Mouse (Mus musculus): ENCODE measurements at regions not wholly inside any gene's neighbourhood (a gene's known extent, or its start where the extent isn't known, plus 50 kb on each side); places are given as distances from the start of the nearest gene placed in this dataset.
A peak's percentile ranks its signal among the peaks of the same experiment; 100 is the strongest.

DNA sequence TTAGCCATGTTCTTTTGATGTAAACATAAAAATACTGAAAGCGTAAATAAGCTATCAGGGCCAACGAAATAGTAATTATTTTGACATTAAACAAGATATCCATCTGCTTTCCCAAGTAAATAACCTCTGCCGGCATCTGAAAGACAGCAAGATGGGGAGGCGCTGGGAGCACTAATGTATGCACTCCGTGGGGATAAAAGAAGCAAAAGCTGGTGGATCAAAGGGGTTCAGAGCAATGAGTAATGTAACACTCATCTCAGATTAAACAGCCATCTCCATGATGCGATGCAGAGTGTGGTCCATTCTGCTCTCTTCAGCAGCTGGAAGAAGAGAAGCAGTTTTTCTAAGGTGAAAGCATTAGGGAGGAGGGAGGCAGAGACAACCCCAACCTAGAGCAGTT lies 128.5 kb upstream of the Atp5g3 start:
- Histone ChIP-seq H3K4me2 (ENCODE audit: low read depth, low read length) (no peak overlapping the region), H3K4me3 (ENCODE audit: low read depth, low read length) (no peak overlapping the region), H3K27me3 (ENCODE audit: control insufficient read depth, insufficient read depth, low read length) (no peaks in the 10 kb centered on the region), H3K4me1 (ENCODE audit: control insufficient read depth, insufficient read depth) (no peaks in the 10 kb centered on the region), H3K36me3 (replicated peaks; ENCODE audit: control insufficient read depth, insufficient read depth, low read length) (no peaks in the 10 kb centered on the region), H3K9ac (replicated peaks; ENCODE audit: low read depth, low read length) (no peak overlapping the region), H3K9me3 (replicated peaks; ENCODE audit: control insufficient read depth, low read length) (no peaks in the 10 kb centered on the region), H3K27ac (ENCODE audit: low read depth) (no peak overlapping the region)
- WGBS = 64% methylated on average over 6 of the region's 6 CpGs
- TF ChIP-seq EP300 (IDR thresholded peaks at IDR 0.05; ENCODE audit: low read depth) (no peak), CTCF (IDR thresholded peaks at IDR 0.05; ENCODE audit: low read depth) (no peak)
- DNase-seq (ENCODE audit: low spot score) (no peak), ATAC-seq (ENCODE audit: insufficient read depth, low read depth) (no peak)

DNA sequence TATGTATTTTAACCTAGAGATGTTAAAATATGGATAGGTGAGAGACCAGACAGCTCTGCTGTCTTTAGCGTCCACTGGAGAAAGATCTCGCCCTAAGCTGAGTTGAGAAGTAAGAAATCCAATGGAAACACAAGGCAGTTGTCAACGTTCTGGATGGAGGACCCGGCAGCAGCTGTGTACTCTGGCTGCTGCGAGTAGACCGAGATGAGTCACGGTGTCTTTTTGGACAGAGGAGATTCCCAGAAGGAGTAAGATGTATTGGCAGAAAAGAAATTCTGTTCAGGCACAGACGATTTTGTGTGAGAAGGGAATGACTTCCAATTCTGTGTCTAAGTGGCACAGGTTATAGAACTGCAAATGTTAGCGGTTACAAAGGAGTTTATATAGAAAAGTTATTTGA lies 124.9 kb upstream of the Atp5g3 start:
- Histone ChIP-seq H3K36me3 (replicated peaks; ENCODE audit: control insufficient read depth, insufficient read depth, low read length) (no peaks in the 10 kb centered on the region), H3K4me1 (ENCODE audit: control insufficient read depth, insufficient read depth) (no peaks in the 10 kb centered on the region), H3K4me2 (ENCODE audit: low read depth, low read length) (no peak overlapping the region), H3K27me3 (ENCODE audit: control insufficient read depth, insufficient read depth, low read length) (no peaks in the 10 kb centered on the region), H3K27ac (ENCODE audit: low read depth) (no peak overlapping the region), H3K9me3 (replicated peaks; ENCODE audit: control insufficient read depth, low read length) (no peaks in the 10 kb centered on the region), H3K9ac (replicated peaks; ENCODE audit: low read depth, low read length) (no peak overlapping the region), H3K4me3 (ENCODE audit: low read depth, low read length) (no peak overlapping the region)
- WGBS = 88% methylated on average over 9 of the region's 9 CpGs
- DNase-seq (ENCODE audit: low spot score) (no peak), ATAC-seq (ENCODE audit: insufficient read depth, low read depth) (no peak)
- TF ChIP-seq EP300 (IDR thresholded peaks at IDR 0.05; ENCODE audit: low read depth) (no peak), CTCF (IDR thresholded peaks at IDR 0.05; ENCODE audit: low read depth) (no peak)

DNA sequence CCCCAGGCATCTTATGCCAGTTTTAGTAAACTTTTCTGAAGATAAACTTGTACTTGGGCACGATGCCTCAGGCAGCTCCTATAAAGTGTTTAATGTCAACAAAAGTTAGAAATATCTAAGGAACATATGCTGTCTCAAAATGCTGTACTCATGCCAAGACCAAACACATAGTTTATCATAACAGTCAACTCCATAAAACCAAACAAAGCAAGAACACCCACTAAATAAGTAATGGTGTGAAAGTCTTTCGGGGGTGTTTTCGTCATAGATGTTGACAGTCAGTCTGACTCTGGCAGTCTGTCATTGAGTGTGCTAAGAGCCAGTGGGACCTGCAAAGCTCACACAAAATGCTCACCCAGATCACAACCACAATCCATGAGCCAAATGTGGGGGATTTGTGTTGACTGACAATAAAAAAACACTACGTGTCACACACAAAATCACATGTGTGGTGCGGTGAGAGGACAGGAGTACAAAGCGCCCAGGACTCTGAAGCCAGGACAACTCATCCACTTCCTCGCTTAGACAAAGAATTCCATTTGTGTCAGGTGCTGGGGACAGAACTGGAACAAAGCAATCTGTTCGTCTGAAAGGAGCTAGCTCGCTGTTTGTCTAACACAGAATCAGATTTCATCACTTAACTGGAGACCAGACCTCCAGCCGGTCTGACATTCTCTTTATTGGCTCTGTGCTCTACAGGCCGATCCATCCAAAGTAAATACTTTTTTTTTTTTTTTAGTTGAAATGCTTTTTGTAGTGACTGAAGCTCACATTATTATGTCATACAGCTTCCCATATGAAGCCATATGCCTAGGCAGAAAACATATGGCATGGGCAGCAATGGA lies 121.3 kb upstream of the Atp5g3 start:
- ATAC-seq (ENCODE audit: insufficient read depth, low read depth) = no peak
- no peak for TF ChIP-seq EP300 (IDR thresholded peaks at IDR 0.05; ENCODE audit: low read depth)
- TF ChIP-seq CTCF (IDR thresholded peaks at IDR 0.05; ENCODE audit: low read depth) = no peak
- Histone ChIP-seq H3K27ac (ENCODE audit: low read depth) (no peak overlapping the region), H3K4me3 (ENCODE audit: low read depth, low read length) (no peak overlapping the region), H3K4me2 (ENCODE audit: low read depth, low read length) (no peak overlapping the region), H3K4me1 (ENCODE audit: control insufficient read depth, insufficient read depth) (no peaks in the 10 kb centered on the region), H3K9me3 (replicated peaks; ENCODE audit: control insufficient read depth, low read length) (no peaks in the 10 kb centered on the region), H3K9ac (replicated peaks; ENCODE audit: low read depth, low read length) (no peak overlapping the region), H3K36me3 (replicated peaks; ENCODE audit: control insufficient read depth, insufficient read depth, low read length) (no peaks in the 10 kb centered on the region), H3K27me3 (ENCODE audit: control insufficient read depth, insufficient read depth, low read length) (no peaks in the 10 kb centered on the region)
- DNase-seq (ENCODE audit: low spot score) = no peak
- WGBS = 64% methylated on average over 11 of the region's 11 CpGs

DNA sequence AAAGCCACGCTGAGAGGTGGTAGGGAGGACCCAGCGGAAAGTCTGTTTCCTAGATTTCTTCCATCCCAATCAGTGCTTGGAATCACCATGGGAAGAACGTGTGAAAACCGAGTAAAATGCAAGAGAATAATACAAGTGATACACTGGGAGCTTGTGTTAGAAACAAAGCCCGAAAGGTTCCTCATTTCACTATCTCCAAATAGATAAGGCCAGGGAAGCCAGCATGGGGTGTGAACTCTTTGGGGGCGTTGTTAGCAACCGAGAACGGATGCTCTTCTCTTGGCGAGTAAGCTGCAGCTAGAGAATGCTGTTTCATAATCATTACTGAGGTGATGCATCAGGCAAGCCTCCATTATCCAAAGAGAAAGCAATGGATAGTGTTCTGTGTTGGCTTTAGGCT lies 118.8 kb upstream of the Atp5g3 start:
- H3K4me3 ChIP-seq (ENCODE audit: low read depth, low read length) = no peak overlapping the region
- no peak overlapping the region for H3K9ac ChIP-seq (replicated peaks; ENCODE audit: low read depth, low read length)
- DNase-seq (ENCODE audit: low spot score) = no peak

DNA sequence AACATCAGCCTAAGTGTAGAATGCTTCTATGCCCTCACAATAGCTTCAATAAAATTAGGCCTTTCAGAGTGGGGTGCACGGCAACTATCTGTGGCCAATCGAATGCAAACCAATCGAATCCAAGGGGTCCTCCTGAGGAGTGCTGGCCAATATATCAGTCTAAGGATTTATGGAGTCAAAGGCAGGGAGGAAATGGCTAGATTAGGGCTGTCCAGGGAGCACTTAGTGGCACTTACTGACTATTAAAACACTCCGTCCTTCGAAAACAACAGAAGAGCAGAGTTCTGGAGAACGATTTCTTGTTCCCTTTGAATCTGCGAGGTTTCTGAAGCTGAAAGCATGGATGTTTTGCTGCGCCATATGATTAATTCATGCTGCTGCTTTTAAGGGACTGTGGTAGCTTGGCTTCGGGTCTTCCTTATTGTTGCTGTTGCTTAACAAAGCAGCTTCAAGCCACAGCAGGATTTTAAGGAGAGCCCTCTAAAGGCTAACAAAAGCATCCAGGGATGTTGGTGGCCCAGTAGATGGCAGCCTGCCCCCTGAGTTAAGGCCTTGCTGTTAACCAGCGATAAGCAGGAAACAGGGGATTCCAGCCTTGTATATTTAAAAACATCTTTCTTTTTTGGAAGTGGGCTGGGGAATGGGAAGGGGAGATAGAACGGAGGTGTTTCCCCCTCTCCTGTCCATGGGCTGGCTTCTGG lies 116.4 kb upstream of the Atp5g3 start:
- H3K4me2 ChIP-seq (ENCODE audit: low read depth, low read length) = no peak overlapping the region
- no peaks in the 10 kb centered on the region for H3K9me3 ChIP-seq (replicated peaks; ENCODE audit: control insufficient read depth, low read length)
- no peak overlapping the region for H3K9ac ChIP-seq (replicated peaks; ENCODE audit: low read depth, low read length)
- H3K27me3 ChIP-seq (ENCODE audit: control insufficient read depth, insufficient read depth, low read length) = no peaks in the 10 kb centered on the region
- no peak for ATAC-seq (ENCODE audit: insufficient read depth, low read depth)
- DNase-seq (ENCODE audit: low spot score) = no peak
- no peak overlapping the region for H3K4me3 ChIP-seq (ENCODE audit: low read depth, low read length)
- no peaks in the 10 kb centered on the region for H3K4me1 ChIP-seq (ENCODE audit: control insufficient read depth, insufficient read depth)
- H3K36me3 ChIP-seq (replicated peaks; ENCODE audit: control insufficient read depth, insufficient read depth, low read length) = no peaks in the 10 kb centered on the region
- H3K27ac ChIP-seq (ENCODE audit: low read depth) = no peak overlapping the region
- 64% methylated on average over 11 of the region's 11 CpGs for WGBS
- TF ChIP-seq EP300 (IDR thresholded peaks at IDR 0.05; ENCODE audit: low read depth) (no peak), CTCF (IDR thresholded peaks at IDR 0.05; ENCODE audit: low read depth) (peak; percentile 44)

More for the DNA sequence above, 118.8 kb upstream of the Atp5g3 start:
- no peak overlapping the region for H3K27ac ChIP-seq (ENCODE audit: low read depth)
- no peak for TF ChIP-seq CTCF (IDR thresholded peaks at IDR 0.05; ENCODE audit: low read depth)
- no peak for TF ChIP-seq EP300 (IDR thresholded peaks at IDR 0.05; ENCODE audit: low read depth)
- no peak overlapping the region for H3K4me2 ChIP-seq (ENCODE audit: low read depth, low read length)
- H3K4me1 ChIP-seq (ENCODE audit: control insufficient read depth, insufficient read depth) = no peaks in the 10 kb centered on the region
- H3K9me3 ChIP-seq (replicated peaks; ENCODE audit: control insufficient read depth, low read length) = no peaks in the 10 kb centered on the region
- ATAC-seq (ENCODE audit: insufficient read depth, low read depth) = no peak
- WGBS = 54% methylated on average over 9 of the region's 9 CpGs
- no peaks in the 10 kb centered on the region for H3K36me3 ChIP-seq (replicated peaks; ENCODE audit: control insufficient read depth, insufficient read depth, low read length)
- no peaks in the 10 kb centered on the region for H3K27me3 ChIP-seq (ENCODE audit: control insufficient read depth, insufficient read depth, low read length)

Data from heart, postnatal 0 days (tissue).